ENCODE assay signal across 8 mouse cellular contexts in genomic region chr12:99123611-99124495, GRCm38 (mm10).
DNase-seq lines count a peak whose midpoint lies in the region; ATAC-seq and TF ChIP-seq lines count a peak whose summit lies in the region.
"Had no signal": no experiment of that assay in that cellular context is flagged by ENCODE, and none has a peak within 500 bp of the region (broad histone marks: within the 10 kb centered on the region; RNA-seq: fewer than 3 reads in every experiment).

No protein-coding gene starts in this region.

- no peak for ATAC-seq in midbrain, postnatal 0 days (ENCODE audit: low FRiP score)
- no peak for ATAC-seq in midbrain, embryonic 15.5 days (replicated peaks)
- ATAC-seq in embryonic facial prominence, embryonic 15.5 days (ENCODE audit: insufficient number of reproducible peaks, low FRiP score, low TSS enrichment, low read depth), result no peak
- ATAC-seq in forebrain, embryonic 12.5 days (ENCODE audit: low FRiP score), result no peak

- peak; percentile 8 for DNase-seq in midbrain, postnatal 0 days (ENCODE audit: low spot score)
- DNase-seq in kidney, postnatal 36 days, result peak; percentile 10 to 24
- DNase-seq in right cerebral cortex, postnatal 14 days, result peak; percentile 55
- DNase-seq in urinary bladder, postnatal 10 days (ENCODE audit: low spot score), result no peak

- 75% methylated on average over 15 of the region's 15 CpGs for WGBS in midbrain, postnatal 0 days
- 77% methylated on average over 15 of the region's 15 CpGs for WGBS in midbrain, embryonic 15.5 days
- 47% methylated on average over 15 of the region's 15 CpGs for WGBS in embryonic facial prominence, embryonic 15.5 days
- WGBS in forebrain, embryonic 12.5 days, result 84% methylated on average over 15 of the region's 15 CpGs

- no peak overlapping the region for H3K4me2 ChIP-seq in midbrain, postnatal 0 days (ENCODE audit: low read depth, low read length, poor library complexity, severe bottlenecking)
- H3K4me2 ChIP-seq in midbrain, embryonic 15.5 days, result no peak overlapping the region
- 0 out of 2 replicates have a peak overlapping the region, but pooled peaks have one; percentile 4 for H3K4me2 ChIP-seq in embryonic facial prominence, embryonic 15.5 days (replicated peaks)
- no peak overlapping the region for H3K4me2 ChIP-seq in forebrain, embryonic 12.5 days

- H3K36me3 ChIP-seq in midbrain, postnatal 0 days (ENCODE audit: insufficient read depth, low read length), result no peaks in the 10 kb centered on the region
- H3K36me3 ChIP-seq in midbrain, embryonic 15.5 days (replicated peaks), result no peaks in the 10 kb centered on the region
- H3K36me3 ChIP-seq in embryonic facial prominence, embryonic 15.5 days, result no peaks in the 10 kb centered on the region
- no peaks in the 10 kb centered on the region for H3K36me3 ChIP-seq in forebrain, embryonic 12.5 days (replicated peaks)

- no peaks in the 10 kb centered on the region for H3K27me3 ChIP-seq in midbrain, postnatal 0 days (ENCODE audit: insufficient read depth, low read length)
- no peaks in the 10 kb centered on the region for H3K27me3 ChIP-seq in midbrain, embryonic 15.5 days (replicated peaks)
- H3K27me3 ChIP-seq in embryonic facial prominence, embryonic 15.5 days, result no peaks in the 10 kb centered on the region
- H3K27me3 ChIP-seq in forebrain, embryonic 12.5 days, result 0 out of 2 replicates have a peak, but pooled peaks cover 17% of the 10 kb centered on the region

- TF ChIP-seq CTCF in midbrain, postnatal 0 days (IDR thresholded peaks at IDR 0.05), result no peak

- H3K9me3 ChIP-seq in midbrain, postnatal 0 days (ENCODE audit: low read length), result no peaks in the 10 kb centered on the region
- H3K9me3 ChIP-seq in midbrain, embryonic 15.5 days, result no peaks in the 10 kb centered on the region
- no peaks in the 10 kb centered on the region for H3K9me3 ChIP-seq in embryonic facial prominence, embryonic 15.5 days (replicated peaks)
- H3K9me3 ChIP-seq in forebrain, embryonic 12.5 days, result no peaks in the 10 kb centered on the region

- no peaks in the 10 kb centered on the region for H3K4me1 ChIP-seq in midbrain, postnatal 0 days (ENCODE audit: insufficient read depth, low read length)
- H3K4me1 ChIP-seq in midbrain, embryonic 15.5 days, result no peaks in the 10 kb centered on the region
- peaks cover 12% of the 10 kb centered on the region for H3K4me1 ChIP-seq in embryonic facial prominence, embryonic 15.5 days
- H3K4me1 ChIP-seq in forebrain, embryonic 12.5 days, result peaks cover 5% of the 10 kb centered on the region; the same call in 1 of the 2 replicates

- no peak overlapping the region for H3K4me3 ChIP-seq in midbrain, postnatal 0 days (ENCODE audit: low read depth, low read length)
- no peak overlapping the region for H3K4me3 ChIP-seq in midbrain, embryonic 15.5 days
- H3K4me3 ChIP-seq in embryonic facial prominence, embryonic 15.5 days (replicated peaks), result no peak overlapping the region
- H3K4me3 ChIP-seq in forebrain, embryonic 12.5 days (replicated peaks), result no peak overlapping the region

- no peak overlapping the region for H3K9ac ChIP-seq in midbrain, postnatal 0 days (replicated peaks; ENCODE audit: low read length, poor library complexity, severe bottlenecking)
- H3K9ac ChIP-seq in midbrain, embryonic 15.5 days, result no peak overlapping the region
- no peak overlapping the region for H3K9ac ChIP-seq in embryonic facial prominence, embryonic 15.5 days
- no peak overlapping the region for H3K9ac ChIP-seq in forebrain, embryonic 12.5 days

- H3K27ac ChIP-seq in midbrain, postnatal 0 days (ENCODE audit: low read depth, low read length), result no peak overlapping the region
- no peak overlapping the region for H3K27ac ChIP-seq in midbrain, embryonic 15.5 days
- H3K27ac ChIP-seq in embryonic facial prominence, embryonic 15.5 days (replicated peaks), result no peak overlapping the region
- no peak overlapping the region for H3K27ac ChIP-seq in forebrain, embryonic 12.5 days
- H3K27ac ChIP-seq: macrophage had no signal
